8 mouse cellular contexts compared by ENCODE assay signal in the genomic region with DNA sequence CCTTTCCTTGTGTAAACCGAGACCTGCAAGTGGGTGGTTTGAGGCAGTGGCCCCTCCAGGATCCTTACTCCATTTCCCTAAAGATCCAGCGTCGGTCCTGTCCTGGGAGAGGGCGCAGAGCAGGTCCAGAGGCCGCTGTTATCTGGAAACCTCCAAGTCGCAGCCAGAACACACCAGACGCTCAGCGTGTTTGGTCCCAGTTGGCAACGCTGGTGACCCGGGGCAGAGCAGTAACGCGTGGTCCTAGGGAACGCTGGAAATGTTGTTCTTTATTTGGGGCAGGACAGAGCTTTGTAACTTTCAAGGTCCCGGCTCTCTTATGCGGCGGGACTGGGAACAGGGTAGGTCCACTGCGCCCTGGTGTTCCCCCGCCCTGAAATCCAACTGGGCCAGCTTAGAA. TPM values are rescaled to one million over a fixed set of nuclear protein-coding genes. Genes with fewer than 3 reads are reported as not detected.
A peak's percentile ranks its signal among the peaks of the same experiment; 100 is the strongest.
DNase-seq lines count a peak whose midpoint lies in the region; ATAC-seq and TF ChIP-seq lines count a peak whose summit lies in the region.

No protein-coding gene starts in this region.

- peak overlapping the region; percentile 79 for H3K4me3 ChIP-seq in testis, adult 2 months (ENCODE audit: control insufficient read depth, low read depth, low read length)
- peak overlapping the region; percentile 96 for H3K4me3 ChIP-seq in intestine, embryonic 16.5 days (ENCODE audit: low read length)
- H3K4me3 ChIP-seq in neural tube, embryonic 13.5 days, result peak overlapping the region; percentile 65

- H3K27me3 ChIP-seq in testis, adult 2 months (ENCODE audit: control insufficient read depth, insufficient read depth, low read length), result no peaks in the 10 kb centered on the region
- no peaks in the 10 kb centered on the region for H3K27me3 ChIP-seq in intestine, embryonic 16.5 days (replicated peaks; ENCODE audit: control insufficient read depth, insufficient read depth, low read length)
- peaks cover 77% of the 10 kb centered on the region for H3K27me3 ChIP-seq in neural tube, embryonic 13.5 days

- TF ChIP-seq POLR2A in testis, adult 2 months (IDR thresholded peaks at IDR 0.05; ENCODE audit: control insufficient read depth, low read depth, low read length), result no peak

- H3K9ac ChIP-seq in intestine, embryonic 16.5 days (ENCODE audit: low read depth, low read length), result peak overlapping the region; percentile 94
- H3K9ac ChIP-seq in neural tube, embryonic 13.5 days, result peak overlapping the region; percentile 69

- TF ChIP-seq CTCF in testis, adult 2 months (IDR thresholded peaks at IDR 0.05; ENCODE audit: control insufficient read depth, insufficient read depth, insufficient replicate concordance, low read depth, low read length), result no peak

- peaks cover 11% of the 10 kb centered on the region for H3K4me1 ChIP-seq in testis, adult 2 months (ENCODE audit: control insufficient read depth, insufficient read depth, low read length)
- peaks cover 51% of the 10 kb centered on the region for H3K4me1 ChIP-seq in intestine, embryonic 16.5 days (ENCODE audit: control insufficient read depth, insufficient read depth, low read length)
- H3K4me1 ChIP-seq in neural tube, embryonic 13.5 days (replicated peaks), result peaks cover 37% of the 10 kb centered on the region

- DNase-seq in adrenal gland, postnatal 10 days, result peak; percentile 54
- no peak for DNase-seq in adrenal gland, adult 2 months
- no peak for DNase-seq in testis, postnatal 10 days (ENCODE audit: low spot score)
- no peak for DNase-seq in gastrocnemius, postnatal 10 days
- no peak for DNase-seq in retina, embryonic 14.5 days (ENCODE audit: low spot score)

- no peaks in the 10 kb centered on the region for H3K9me3 ChIP-seq in intestine, embryonic 16.5 days (ENCODE audit: control insufficient read depth, low read length)
- no peaks in the 10 kb centered on the region for H3K9me3 ChIP-seq in neural tube, embryonic 13.5 days

- 5% methylated on average over 18 of the region's 18 CpGs for WGBS in intestine, embryonic 16.5 days
- whole genome bisulfite sequencing in neural tube, embryonic 13.5 days, result 3% methylated on average over 18 of the region's 18 CpGs

- peak; percentile 36 for ATAC-seq in intestine, embryonic 16.5 days
- ATAC-seq in neural tube, embryonic 13.5 days (ENCODE audit: low read depth), result peak; percentile 12; the same call in 1 of the 2 replicates

- H3K27ac ChIP-seq in testis, adult 2 months (ENCODE audit: control insufficient read depth, insufficient read depth, low read depth, low read length), result peak overlapping the region; percentile 80
- H3K27ac ChIP-seq in intestine, embryonic 16.5 days (ENCODE audit: low read length), result peak overlapping the region; percentile 87
- H3K27ac ChIP-seq in neural tube, embryonic 13.5 days (replicated peaks), result no peak overlapping the region

- H3K36me3 ChIP-seq in testis, adult 2 months (ENCODE audit: control insufficient read depth, insufficient read depth, low read length), result no peaks in the 10 kb centered on the region
- no peaks in the 10 kb centered on the region for H3K36me3 ChIP-seq in intestine, embryonic 16.5 days (ENCODE audit: control insufficient read depth, insufficient read depth, low read length)
- H3K36me3 ChIP-seq in neural tube, embryonic 13.5 days, result no peaks in the 10 kb centered on the region

- H3K4me2 ChIP-seq in intestine, embryonic 16.5 days (ENCODE audit: low read depth, low read length), result peak overlapping the region; percentile 94
- H3K4me2 ChIP-seq in neural tube, embryonic 13.5 days, result peak overlapping the region; percentile 97

RNA-seq across cellular contexts. Expression of gene Tmem63a, which starts 0.4 kb away (rescaled TPM):
- total RNA-seq in adrenal gland, postnatal 10 days (2021), result 10 to 100 TPM; 24.7 to 27.3 TPM
- 10 to 100 TPM; 52.8 to 66.0 TPM for total RNA-seq in adrenal gland, adult 2 months (2021)
- polyA plus RNA-seq in adrenal gland, adult 2 months (2012; rRNA removed), result 135 and 238 TPM in 2 replicates
- polyA plus RNA-seq in testis, adult 2 months (2012; rRNA removed), result 3.6 and 3.7 TPM in 2 replicates
- polyA plus RNA-seq in intestine, embryonic 16.5 days (2015; fragmentation: Nextera tagmentation; extraction: Ambion mirVana), result 14.9 and 16.2 TPM in 2 replicates
- 2.0 and 3.2 TPM in 2 replicates for polyA plus RNA-seq in neural tube, embryonic 13.5 days (2015; fragmentation: Nextera tagmentation; extraction: Ambion mirVana)
- 10 to 100 TPM; 13.2 to 16.2 TPM for total RNA-seq in gastrocnemius, postnatal 10 days (2021)

RNA-seq across cellular contexts. Expression of gene Lefty1, which starts 6.9 kb away (rescaled TPM):
- under 1 TPM; 0.63 to 0.79 TPM for total RNA-seq in adrenal gland, postnatal 10 days (2021)
- 10 to 100 TPM in 1 of 2 experiments, 1 to 10 TPM in 1; 2.0 to 11.3 TPM for total RNA-seq in adrenal gland, adult 2 months (2021)
- 34.2 and 35.6 TPM in 2 replicates for polyA plus RNA-seq in adrenal gland, adult 2 months (2012; rRNA removed)
- polyA plus RNA-seq in testis, adult 2 months (2012; rRNA removed), result 1.5 and 2.0 TPM in 2 replicates
- 1.8 and 2.0 TPM in 2 replicates for polyA plus RNA-seq in intestine, embryonic 16.5 days (2015; fragmentation: Nextera tagmentation; extraction: Ambion mirVana)
- polyA plus RNA-seq in neural tube, embryonic 13.5 days (2015; fragmentation: Nextera tagmentation; extraction: Ambion mirVana), result 0.49 TPM in 1 of 2 replicates, not detected in the other
- 1 to 10 TPM in 1 of 2 experiments, under 1 TPM in 1; 0.59 to 1.2 TPM for total RNA-seq in gastrocnemius, postnatal 10 days (2021)

RNA-seq across cellular contexts. Expression of gene Pycr2, which starts 37.6 kb away (rescaled TPM):
- total RNA-seq in adrenal gland, postnatal 10 days (2021), result 10 to 100 TPM; 32.6 to 34.7 TPM
- 10 to 100 TPM; 24.1 to 46.1 TPM for total RNA-seq in adrenal gland, adult 2 months (2021)
- 80.7 and 88.7 TPM in 2 replicates for polyA plus RNA-seq in adrenal gland, adult 2 months (2012; rRNA removed)
- 8.6 and 9.7 TPM in 2 replicates for polyA plus RNA-seq in testis, adult 2 months (2012; rRNA removed)
- 63.8 and 73.2 TPM in 2 replicates for polyA plus RNA-seq in intestine, embryonic 16.5 days (2015; fragmentation: Nextera tagmentation; extraction: Ambion mirVana)
- 72.2 and 73.4 TPM in 2 replicates for polyA plus RNA-seq in neural tube, embryonic 13.5 days (2015; fragmentation: Nextera tagmentation; extraction: Ambion mirVana)
- 10 to 100 TPM; 19.9 to 20.6 TPM for total RNA-seq in gastrocnemius, postnatal 10 days (2021)

RNA-seq across cellular contexts. Expression of gene Lefty2, which starts 48.8 kb away (rescaled TPM):
- under 1 TPM; 0.48 to 1.00 TPM for total RNA-seq in adrenal gland, postnatal 10 days (2021)
- total RNA-seq in adrenal gland, adult 2 months (2021), result under 1 TPM; 0.58 to 0.76 TPM
- polyA plus RNA-seq in adrenal gland, adult 2 months (2012; rRNA removed), result 0.19 and 0.83 TPM in 2 replicates
- polyA plus RNA-seq in testis, adult 2 months (2012; rRNA removed), result 0.17 and 0.18 TPM in 2 replicates
- polyA plus RNA-seq in intestine, embryonic 16.5 days (2015; fragmentation: Nextera tagmentation; extraction: Ambion mirVana), result 0.05 TPM in 1 of 2 replicates, not detected in the other
- 0.15 TPM in 1 of 2 replicates, not detected in the other for polyA plus RNA-seq in neural tube, embryonic 13.5 days (2015; fragmentation: Nextera tagmentation; extraction: Ambion mirVana)
- not detected for total RNA-seq in gastrocnemius, postnatal 10 days (2021)

Comparison
In these comparisons a context has a peak if more than half of its experiments do, and no peak if none do; other contexts are left out.
1. RNA of gene Lefty1, which starts 6.9 kb away (polyA plus RNA-seq): 34.2 to 35.6 TPM in adrenal gland, adult 2 months; 1.8 to 2.0 TPM in intestine, embryonic 16.5 days, 1.5 to 2.0 TPM in testis, adult 2 months and 0.49 TPM in neural tube, embryonic 13.5 days; every median in the first group is over 10 times any median in the second.
2. Peak in every context shown above with its lines, with median percentiles within 50 percentile points of each other: H3K4me3 ChIP-seq.